Mouse (Mus musculus) A20 (cell line): ENCODE measurements around the gene Ogdhl.
A peak's percentile ranks its signal among the peaks of the same experiment; 100 is the strongest.

Experiments used
- DNase-seq: peaks from one replicate; pipeline ENCODE4 v3.0.0-alpha.2; 2011; ENCODE audit warnings: low read depth, low spot score

The Ogdhl gene

GRCm38 (mm10) chr14:32321732-32322685 lies at the start of gene Ogdhl:
Ogdhl (plus strand) TSS chr14:32322019.
- DNase-seq: peak; percentile 88

- no peak for DNase-seq
Observed at GRCm38 (mm10) chr14:32301622-32302021, 20.2 kb upstream of the Ogdhl start.

- no peak for DNase-seq
Observed at GRCm38 (mm10) chr14:32302423-32302822, 19.4 kb upstream of the Ogdhl start.

GRCm38 (mm10) chr14:32304921-32305320 lies 16.9 kb upstream of the Ogdhl start:
- DNase-seq: no peak

GRCm38 (mm10) chr14:32309876-32310275 lies 11.9 kb upstream of the Ogdhl start:
- peak; percentile 50 for DNase-seq

- no peak for DNase-seq
Observed at GRCm38 (mm10) chr14:32311381-32312035, 10.3 kb upstream of the Ogdhl start.

GRCm38 (mm10) chr14:32317822-32318221 lies 4.0 kb upstream of the Ogdhl start:
- DNase-seq: peak; percentile 79

GRCm38 (mm10) chr14:32323221-32323620 lies 1.4 kb downstream of the Ogdhl start:
- DNase-seq: no peak

- DNase-seq: no peak
Observed at GRCm38 (mm10) chr14:32327366-32327765, 5.5 kb downstream of the Ogdhl start.

GRCm38 (mm10) chr14:32332515-32333445 lies 11.0 kb downstream of the Ogdhl start:
- no peak for DNase-seq

GRCm38 (mm10) chr14:32336021-32336420 lies 14.2 kb downstream of the Ogdhl start:
- DNase-seq: no peak

GRCm38 (mm10) chr14:32336547-32336946 lies 14.7 kb downstream of the Ogdhl start:
- no peak for DNase-seq

GRCm38 (mm10) chr14:32341823-32342222 lies 20.0 kb downstream of the Ogdhl start:
- no peak for DNase-seq

- DNase-seq: no peak
Observed at GRCm38 (mm10) chr14:32344176-32344575, 22.4 kb downstream of the Ogdhl start.

GRCm38 (mm10) chr14:32344694-32345093 lies 22.9 kb downstream of the Ogdhl start:
- DNase-seq: no peak

GRCm38 (mm10) chr14:32347307-32347706 lies 25.5 kb downstream of the Ogdhl start:
- no peak for DNase-seq

- peak; percentile 16 for DNase-seq
Observed at GRCm38 (mm10) chr14:32351181-32351920, 29.5 kb downstream of the Ogdhl start.

- no peak for DNase-seq
Observed at GRCm38 (mm10) chr14:32364359-32364758, 42.5 kb downstream of the Ogdhl start.

- no peak for DNase-seq
Observed at GRCm38 (mm10) chr14:32369756-32370155, 47.9 kb downstream of the Ogdhl start.

- no peak for DNase-seq
Observed at GRCm38 (mm10) chr14:32372510-32372909, 50.7 kb downstream of the Ogdhl start.
